Mouse (Mus musculus) olfactory bulb, adult 2 months (tissue): Measurements from ENCODE around the gene Triobp. TPM values are rescaled to one million over a fixed set of nuclear protein-coding genes. Genes with fewer than 3 reads are reported as not detected.

Experiments used
- H3K27ac ChIP-seq: fragments of 200-500 bp; 2 replicates; pipeline ENCODE4 v1.5.1; 2012; ENCODE audit warnings: low read depth, low read length; ENCODE audit not compliant: insufficient read depth
- H3K4me1 ChIP-seq: fragments of 200-500 bp; 2 replicates; pipeline ENCODE4 v1.6.1; 2012; ENCODE audit warnings: low read length; ENCODE audit not compliant: control insufficient read depth, insufficient read depth
- H3K4me3 ChIP-seq: fragments of 200-500 bp; 2 replicates; pipeline ENCODE4 v1.5.1; 2012; ENCODE audit warnings: mild to moderate bottlenecking, low read depth, low read length, moderate library complexity; ENCODE audit not compliant: insufficient read depth
- CTCF ChIP-seq: fragments of 200-500 bp; IDR thresholded peaks from 2 replicates; pipeline ENCODE4 v1.5.1; 2012; ENCODE audit warnings: low read depth, mild to moderate bottlenecking, low read length, moderate library complexity; ENCODE audit not compliant: insufficient read depth
- POLR2A ChIP-seq: fragments of 200-500 bp; IDR thresholded peaks from 2 replicates; pipeline ENCODE4 v1.6.1; 2012; ENCODE audit warnings: mild to moderate bottlenecking, low read depth, low read length, moderate library complexity; ENCODE audit not compliant: insufficient read depth
- WGBS: fragments of 180-500 bp; shearing (Covaris S2); methylation state at CpG from one replicate; pipeline ENCODE4 v1.1.7; 2018; 5-methylcytosine and 5-hydroxymethylcytosine counted together
- polyA plus RNA-seq: library from polyadenylated mRNA; stranded (reverse); fragments of >200 nt; gene quantifications from 2 replicates; pipeline ENCODE4 v1.2.4, GENCODE M21; 2012; ENCODE audit warnings: low replicate concordance; ENCODE audit not compliant: missing spikeins, insufficient read depth, insufficient read length

Gene Triobp
- polyA plus RNA-seq, 1 experiment = not detected

DNA sequence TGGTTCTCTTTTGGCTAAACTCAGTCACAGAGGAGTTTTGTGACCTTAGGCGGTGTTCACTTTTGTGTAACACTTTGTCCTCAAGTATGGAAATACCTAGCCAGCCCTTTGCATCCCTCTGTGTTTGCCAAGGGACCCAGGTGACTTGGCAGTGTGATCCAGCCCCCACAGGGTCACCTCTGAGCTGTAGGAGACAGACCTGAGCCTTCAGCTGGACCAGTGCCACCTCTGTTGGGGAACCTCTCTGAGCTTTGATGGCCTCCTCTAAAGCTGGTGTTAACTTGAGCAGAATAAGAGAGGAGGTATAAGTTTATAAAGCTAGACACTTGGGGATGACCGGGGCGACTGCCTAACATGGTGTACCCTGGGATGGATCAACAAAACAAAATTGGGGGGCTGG lies 1.4 kb downstream of the Triobp start:
- 97% methylated on average over 3 of the region's 3 CpGs for WGBS
- H3K27ac ChIP-seq = no peak overlapping the region
- no peak for TF ChIP-seq POLR2A
- no peak for TF ChIP-seq CTCF
- H3K4me1 ChIP-seq = peaks cover 10% of the 10 kb centered on the region
- H3K4me3 ChIP-seq = no peak overlapping the region

DNA sequence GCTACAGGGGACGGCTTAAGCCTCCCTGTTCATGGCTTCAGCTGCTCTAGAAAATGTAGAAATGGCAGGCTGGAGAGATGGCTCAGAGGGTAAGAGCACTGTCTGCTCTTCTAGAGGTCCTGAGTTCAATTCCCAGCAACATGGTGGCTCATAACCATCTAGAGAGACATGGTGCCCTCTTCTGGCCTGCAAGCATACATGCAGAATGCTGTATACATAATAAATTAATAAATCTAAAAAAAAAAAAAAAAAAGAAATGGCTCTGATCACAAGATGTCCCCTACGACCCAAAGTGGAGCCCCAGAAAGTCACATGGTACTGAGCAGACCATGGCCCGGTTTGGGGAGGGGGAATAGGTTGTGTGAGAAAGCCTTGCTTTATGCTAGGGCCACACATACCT lies 8.1 kb downstream of the Triobp start:
- H3K4me3 ChIP-seq = no peak overlapping the region
- TF ChIP-seq POLR2A = no peak
- TF ChIP-seq CTCF = no peak
- H3K27ac ChIP-seq = no peak overlapping the region
- peaks cover 5% of the 10 kb centered on the region; the same call in 1 of the 2 replicates for H3K4me1 ChIP-seq
- 74% methylated on average over 3 of the region's 3 CpGs for WGBS

DNA sequence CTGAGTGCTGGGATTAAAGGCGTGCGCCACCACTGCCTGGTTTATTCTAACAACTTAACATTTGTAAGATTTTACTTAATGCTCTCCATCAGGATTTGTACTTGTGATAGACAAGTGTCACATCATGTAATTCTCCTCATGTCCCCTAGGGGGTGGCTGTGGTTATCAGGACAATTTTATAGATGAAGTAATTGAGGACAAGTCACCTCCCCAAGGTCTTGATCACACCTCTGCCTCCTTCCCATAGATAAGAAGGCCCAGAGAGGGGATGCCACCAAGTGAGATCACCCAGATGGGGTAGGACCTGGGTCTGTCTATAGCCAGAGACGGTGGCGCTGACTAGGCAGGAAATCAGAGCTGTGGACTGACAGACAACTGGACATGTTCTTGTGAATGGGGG lies 8.8 kb downstream of the Triobp start:
- no peak overlapping the region for H3K4me3 ChIP-seq
- 94% methylated on average over 4 of the region's 4 CpGs for WGBS

DNA sequence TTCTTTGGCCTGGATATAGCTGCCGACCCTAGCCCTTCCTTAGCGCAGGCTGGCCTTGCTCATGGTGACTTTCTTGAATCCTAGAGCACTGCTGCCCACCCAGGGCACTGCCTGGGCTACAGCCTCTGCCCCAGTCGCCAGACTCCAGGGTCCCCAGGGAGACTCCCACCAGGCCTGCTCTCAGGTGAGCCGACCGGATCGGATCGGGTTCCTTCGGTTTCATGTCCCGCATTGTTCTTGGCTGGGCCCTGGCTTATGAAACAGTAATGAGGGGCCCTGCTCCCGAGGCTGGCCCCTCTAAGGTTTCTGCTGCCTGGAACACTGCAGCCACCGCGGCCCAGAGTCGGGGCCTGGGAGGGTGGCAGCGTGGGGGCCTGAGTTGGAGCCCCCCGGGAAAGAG lies 9.5 kb downstream of the Triobp start:
- no peak for TF ChIP-seq POLR2A
- WGBS = 80% methylated on average over 15 of the region's 15 CpGs
- Histone ChIP-seq H3K27ac (no peak overlapping the region), H3K4me3 (no peak overlapping the region), H3K4me1 (peaks cover 5% of the 10 kb centered on the region; the same call in 1 of the 2 replicates)

More for the DNA sequence above, 8.8 kb downstream of the Triobp start:
- TF ChIP-seq CTCF = no peak
- TF ChIP-seq POLR2A = no peak
- Histone ChIP-seq H3K4me1 (peaks cover 5% of the 10 kb centered on the region; the same call in 1 of the 2 replicates), H3K27ac (no peak overlapping the region)

DNA sequence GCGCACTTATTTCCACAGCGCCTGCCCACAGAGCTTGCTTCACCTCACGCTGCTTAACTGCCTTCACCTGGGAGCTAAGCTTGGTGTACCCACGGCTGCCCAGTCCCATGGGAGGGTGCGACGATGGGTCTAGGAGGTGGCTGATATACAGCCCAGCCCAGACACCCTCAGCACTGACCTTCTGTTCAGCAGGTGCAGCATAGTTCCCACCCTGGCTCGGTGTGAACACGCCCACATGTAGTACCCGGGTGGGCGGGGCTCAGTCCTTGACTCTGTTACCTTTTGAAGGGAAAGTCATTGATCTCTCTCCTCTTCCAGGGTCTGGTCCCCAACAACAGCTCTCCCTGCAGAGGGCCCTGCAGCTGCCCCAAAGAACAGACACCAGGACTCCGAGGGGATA lies 12.0 kb downstream of the Triobp start:
- TF ChIP-seq POLR2A (no peak), CTCF (no peak)

DNA sequence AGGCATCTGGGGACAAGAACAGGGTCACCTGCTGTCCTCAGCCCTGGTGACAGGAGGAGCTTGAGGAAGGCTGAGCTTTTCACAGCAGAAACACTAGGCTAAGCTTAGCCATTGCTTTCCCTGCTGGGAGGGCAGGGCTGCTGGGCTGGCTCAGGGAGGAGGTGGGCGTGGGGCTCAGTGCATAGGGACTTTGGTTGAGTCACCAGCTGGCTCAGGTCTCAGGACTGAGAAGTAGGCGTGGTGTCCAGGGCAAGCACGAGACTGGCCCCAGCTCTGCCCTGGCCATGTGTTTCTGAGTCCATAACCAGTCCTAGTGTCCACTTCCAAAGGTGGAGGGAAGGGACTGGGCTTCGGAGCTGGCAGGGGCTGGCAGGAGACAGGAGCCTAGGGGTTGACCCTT lies 12.6 kb downstream of the Triobp start:
- 79% methylated on average over 4 of the region's 4 CpGs for WGBS
- Histone ChIP-seq H3K4me3 (no peak overlapping the region), H3K27ac (no peak overlapping the region), H3K4me1 (peaks cover 11% of the 10 kb centered on the region)
- TF ChIP-seq POLR2A (no peak), CTCF (no peak)

More for the DNA sequence above, 12.0 kb downstream of the Triobp start:
- Histone ChIP-seq H3K4me1 (peaks cover 11% of the 10 kb centered on the region), H3K4me3 (no peak overlapping the region), H3K27ac (no peak overlapping the region)
- 92% methylated on average over 11 of the region's 11 CpGs for WGBS

DNA sequence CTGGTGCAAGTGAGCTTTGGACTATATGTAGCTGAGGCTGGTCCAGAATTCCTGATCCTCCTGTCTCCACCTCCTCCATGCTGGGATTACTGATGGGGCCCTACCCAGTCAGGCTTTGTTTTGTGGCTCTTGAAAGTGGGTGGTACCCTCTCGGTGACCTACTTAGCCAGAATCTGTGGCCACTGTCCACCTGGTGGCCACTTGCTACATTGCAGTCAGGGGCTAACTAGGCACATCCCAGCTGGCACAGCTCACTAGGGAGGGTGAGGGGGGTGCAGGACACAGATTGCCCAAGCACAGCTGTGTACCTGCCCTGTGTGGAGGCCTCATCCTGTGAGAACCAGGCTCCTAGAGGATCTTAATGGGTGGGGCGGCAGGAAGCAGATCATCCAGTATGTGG lies 15.4 kb downstream of the Triobp start:
- no peak overlapping the region for H3K4me3 ChIP-seq
- peaks cover 11% of the 10 kb centered on the region for H3K4me1 ChIP-seq
- no peak overlapping the region for H3K27ac ChIP-seq
- whole genome bisulfite sequencing = 47% methylated on average over 2 of the region's 2 CpGs
- TF ChIP-seq POLR2A = no peak
- TF ChIP-seq CTCF = peak; percentile 33; the same call in 1 of the 2 replicates

DNA sequence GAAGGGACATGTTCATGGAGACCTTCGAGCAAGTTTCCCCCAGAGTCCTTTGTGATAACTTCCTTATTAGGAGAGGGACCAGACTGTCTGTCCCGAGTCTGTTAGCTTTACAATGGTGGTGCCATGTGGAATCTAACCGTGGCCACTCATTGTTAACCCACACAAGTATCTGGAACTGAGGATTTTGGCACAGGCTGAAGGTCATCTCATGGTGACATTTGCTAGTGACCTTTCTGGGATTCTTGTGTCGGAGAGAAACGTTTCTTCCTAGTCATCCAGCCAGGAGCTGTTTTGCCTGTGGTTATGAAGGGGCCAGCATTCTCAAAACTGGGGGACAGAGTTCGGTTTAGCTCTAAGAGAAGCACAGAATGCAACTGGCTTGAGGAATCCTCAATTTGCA lies 24.1 kb downstream of the Triobp start:
- Histone ChIP-seq H3K4me1 (no peaks in the 10 kb centered on the region), H3K27ac (no peak overlapping the region), H3K4me3 (no peak overlapping the region)
- no peak for TF ChIP-seq CTCF
- no peak for TF ChIP-seq POLR2A
- 80% methylated on average over 6 of the region's 6 CpGs for WGBS

DNA sequence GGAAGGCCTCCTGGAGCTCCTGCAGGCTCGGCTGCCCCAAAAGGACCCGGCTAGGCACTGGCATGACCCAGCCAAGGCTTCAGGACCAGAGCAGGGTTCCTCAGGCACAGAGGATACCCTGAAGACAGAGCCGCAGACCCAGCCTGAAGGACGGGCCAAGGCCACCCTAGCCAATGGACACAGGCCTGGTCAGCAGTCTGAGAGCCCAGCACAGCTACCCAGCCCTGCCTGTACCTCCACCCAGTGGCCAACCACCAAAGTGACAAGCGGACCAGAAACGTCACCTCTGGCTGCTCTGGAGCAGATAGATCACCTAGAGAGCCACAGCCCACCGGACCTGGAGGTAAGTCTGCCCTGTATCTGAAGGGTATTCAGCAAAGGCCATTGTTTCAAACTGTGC lies 26.4 kb downstream of the Triobp start:
- WGBS = 84% methylated on average over 7 of the region's 7 CpGs

DNA sequence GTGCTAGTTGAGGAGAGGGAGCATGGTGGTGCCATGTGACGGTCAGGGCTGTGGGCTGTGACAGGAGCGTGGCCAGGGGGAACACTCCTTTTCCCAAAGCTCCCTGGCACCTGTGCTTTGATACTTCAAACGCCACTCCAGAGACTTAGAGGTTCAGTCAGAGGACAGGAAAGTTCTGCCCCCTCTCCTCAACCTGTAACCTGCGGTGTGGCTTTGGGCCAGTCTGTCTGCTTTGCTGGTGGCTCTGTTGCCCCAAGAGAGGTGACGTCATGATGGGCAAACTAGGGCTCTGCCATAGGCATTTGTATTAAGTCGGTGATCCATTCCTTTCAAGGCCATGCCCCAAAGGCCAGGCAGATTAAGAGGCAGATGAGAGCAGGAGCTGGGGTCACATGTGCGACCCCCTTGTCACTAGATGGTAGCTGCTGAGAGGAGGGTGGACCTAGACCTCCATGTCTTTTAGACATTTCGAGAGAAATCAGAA lies 30.2 kb downstream of the Triobp start:
- 94% methylated on average over 8 of the region's 8 CpGs for WGBS
- H3K4me1 ChIP-seq = peaks cover 21% of the 10 kb centered on the region
- no peak overlapping the region for H3K27ac ChIP-seq
- no peak overlapping the region for H3K4me3 ChIP-seq
- TF ChIP-seq POLR2A (no peak), CTCF (no peak)

More for the DNA sequence above, 26.4 kb downstream of the Triobp start:
- TF ChIP-seq CTCF = no peak
- TF ChIP-seq POLR2A = no peak
- Histone ChIP-seq H3K4me3 (no peak overlapping the region), H3K4me1 (peaks cover 8% of the 10 kb centered on the region), H3K27ac (no peak overlapping the region)
